Mouse (Mus musculus) heart, postnatal 4 days (tissue): Measurements from ENCODE around the gene Rpl41. TPM values are rescaled to one million over a fixed set of nuclear protein-coding genes. Genes with fewer than 3 reads are reported as not detected.
"Not testable (repeated sequence)": the region's sequence is repeated elsewhere in the genome, so short reads cannot be mapped to it uniquely, and the experiment has no call there.

Source experiments
- DNase-seq: peaks from one replicate; pipeline ENCODE4 v3.0.0; 2021
- total RNA-seq, 2 experiments: library from RNA; stranded (reverse); gene quantifications; 2 replicates each; pipeline ENCODE4 v1.2.3; 2021

Gene Rpl41
- total RNA-seq, 2 experiments from 2014 or later: 2,410 to 2,531 TPM

DNA sequence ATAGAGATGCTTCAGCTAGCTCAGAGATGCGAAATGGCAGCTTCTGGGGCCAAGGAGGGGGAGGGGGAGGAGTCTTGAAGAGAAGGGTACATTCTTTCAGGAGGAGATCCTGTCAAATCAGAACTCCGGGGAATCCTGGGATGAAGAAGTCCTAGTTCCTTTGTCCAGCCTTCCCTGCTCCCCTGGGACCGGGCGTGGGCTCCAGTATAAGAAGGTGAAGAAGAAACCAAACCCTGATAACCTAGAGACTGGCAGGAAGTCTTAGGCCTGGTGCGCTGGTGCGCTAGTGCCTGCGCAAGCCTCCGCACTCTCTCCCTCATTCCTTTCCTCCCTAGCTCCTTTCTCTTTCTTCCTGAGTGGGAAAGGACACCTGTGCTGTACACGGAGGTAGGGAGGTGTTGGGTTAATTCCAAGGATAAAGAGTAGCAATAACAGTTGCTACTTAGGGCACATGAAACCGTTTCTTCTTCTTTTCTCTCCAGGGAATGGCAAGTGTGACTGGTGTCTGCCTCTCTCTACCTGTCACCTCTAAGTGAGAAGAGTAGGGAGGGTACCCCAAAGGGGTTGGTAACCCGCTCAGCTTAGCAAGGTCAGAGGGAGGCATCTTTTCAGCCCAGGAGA lies 24.9 kb downstream of the Rpl41 start:
- no peak for DNase-seq

GRCm38 (mm10) chr10:128522351-128522750 lies 26.8 kb downstream of the Rpl41 start:
- DNase-seq: no peak

DNA sequence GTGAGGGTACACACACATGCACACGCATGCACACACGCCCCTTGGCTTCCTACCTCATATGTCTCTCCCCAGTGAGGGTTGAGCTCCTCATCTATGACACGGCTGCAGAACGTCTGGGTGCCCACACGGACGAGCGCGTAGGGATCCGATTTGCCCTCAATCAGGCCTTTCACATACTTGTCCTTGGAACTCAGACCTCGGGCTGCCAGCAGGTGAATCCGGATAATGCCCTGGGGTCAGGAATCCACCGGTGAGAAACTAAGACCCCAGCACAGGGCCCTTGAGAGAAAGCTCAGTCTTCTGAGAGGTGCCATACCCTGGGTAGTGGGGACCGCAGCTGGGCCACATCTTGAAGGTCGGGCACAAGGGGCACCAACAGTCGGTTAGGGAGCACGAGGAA lies 28.5 kb downstream of the Rpl41 start:
- no peak for DNase-seq

DNA sequence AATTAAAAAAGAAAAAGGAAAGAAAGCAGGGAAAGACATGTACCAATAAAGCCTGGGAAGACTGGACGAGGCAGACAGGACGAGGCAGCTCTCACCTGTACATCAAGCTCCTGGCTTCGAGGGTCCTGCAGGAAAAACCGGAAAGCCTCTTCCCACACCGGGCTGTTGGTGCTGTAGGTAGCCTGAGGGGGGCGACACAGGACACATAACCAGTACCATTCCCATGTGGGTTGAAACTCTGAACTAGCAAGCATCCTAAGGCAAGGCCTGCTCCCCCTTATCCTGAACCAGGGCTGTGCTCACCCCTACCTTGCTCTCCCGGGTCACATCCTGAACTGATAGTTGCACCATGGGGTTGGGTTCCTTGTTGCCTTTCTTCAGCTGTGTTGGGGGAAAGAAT lies 30.3 kb downstream of the Rpl41 start:
- DNase-seq: peak; percentile 72

DNA sequence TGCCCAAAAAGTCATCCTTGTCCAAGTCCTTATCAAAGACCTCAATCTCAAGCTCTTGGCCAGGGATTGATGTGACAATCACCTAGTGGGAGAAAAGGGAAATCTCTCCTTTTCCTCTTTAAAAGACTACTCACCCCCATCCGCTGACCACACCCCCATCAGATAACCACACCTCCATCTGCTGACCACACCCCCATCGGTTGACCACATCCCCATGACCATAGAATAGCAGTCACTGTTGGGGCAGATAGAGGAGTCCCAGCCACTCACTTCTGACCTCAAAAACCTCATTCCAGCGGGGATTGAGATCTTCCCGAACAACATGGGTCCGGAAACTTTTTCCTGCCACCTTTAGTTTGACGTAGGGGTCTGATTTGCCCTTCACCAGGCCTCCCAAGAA lies 32.4 kb downstream of the Rpl41 start:
- no peak for DNase-seq

GRCm38 (mm10) chr10:128516029-128516428 lies 33.1 kb downstream of the Rpl41 start:
- DNase-seq: no peak

DNA sequence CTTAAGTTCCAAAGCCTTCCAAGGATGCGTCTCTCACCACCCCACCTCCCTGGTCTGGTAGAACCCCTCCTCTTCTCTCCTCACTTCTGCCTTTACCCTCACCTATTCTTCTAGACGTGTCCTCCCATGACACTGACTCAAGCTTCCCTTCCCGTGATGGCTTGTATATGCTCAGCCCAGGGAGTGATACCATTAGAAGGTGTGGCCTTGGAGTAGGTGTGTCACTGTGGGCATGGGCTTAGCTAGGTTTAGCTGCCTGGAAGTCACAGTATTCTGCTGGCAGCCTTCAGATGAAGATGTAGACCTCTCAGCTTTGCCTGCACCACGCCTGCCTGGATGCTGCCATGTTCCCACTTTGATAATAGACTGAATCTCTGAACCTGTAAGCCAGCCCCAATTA lies 34.1 kb downstream of the Rpl41 start:
- no peak for DNase-seq

GRCm38 (mm10) chr10:128511761-128512160 lies 37.3 kb downstream of the Rpl41 start:
- DNase-seq: no peak

DNA sequence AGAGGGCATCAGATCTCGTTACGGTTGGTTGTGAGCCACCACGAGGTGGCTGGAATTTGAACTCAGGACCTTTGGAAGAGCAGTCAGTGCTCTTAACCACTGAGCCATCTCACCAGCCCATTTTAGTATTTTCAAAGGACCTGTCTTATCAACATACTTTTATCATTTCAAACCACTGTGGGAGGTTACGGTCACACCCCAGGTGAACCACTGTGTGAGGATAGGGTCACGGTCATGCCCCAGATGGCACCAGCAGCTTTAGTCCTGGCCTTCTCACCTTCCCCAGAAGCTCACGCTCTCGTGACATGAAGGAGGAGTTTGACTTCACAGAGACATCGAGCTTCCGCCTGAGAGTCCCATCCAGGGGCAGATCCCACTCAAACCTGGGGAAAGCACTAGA lies 37.9 kb downstream of the Rpl41 start:
- DNase-seq: no peak

DNA sequence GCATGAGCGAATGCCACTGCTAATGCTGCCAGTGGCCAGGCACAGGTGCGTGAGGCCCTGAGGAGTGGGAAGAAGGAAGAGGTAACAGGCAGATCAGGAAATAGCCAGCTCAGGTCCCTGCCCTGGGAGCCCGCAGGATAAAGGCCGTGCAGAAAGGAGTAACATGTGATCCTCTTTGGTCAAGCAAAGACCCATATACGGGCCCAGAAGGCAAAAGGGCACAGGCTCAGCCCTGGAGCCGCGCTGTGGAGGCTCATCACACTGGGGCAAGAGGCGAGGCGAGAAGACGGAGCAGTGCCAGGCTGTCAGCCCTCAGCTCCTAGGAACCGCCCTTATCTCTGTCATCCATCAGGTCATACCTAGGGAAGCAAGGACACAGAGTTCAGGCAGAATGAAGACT lies 38.8 kb downstream of the Rpl41 start:
- no peak for DNase-seq

- no peak for DNase-seq
These were observed 39.3 kb downstream of the Rpl41 start for GRCm38 (mm10) chr10:128509831-128510230.

DNA sequence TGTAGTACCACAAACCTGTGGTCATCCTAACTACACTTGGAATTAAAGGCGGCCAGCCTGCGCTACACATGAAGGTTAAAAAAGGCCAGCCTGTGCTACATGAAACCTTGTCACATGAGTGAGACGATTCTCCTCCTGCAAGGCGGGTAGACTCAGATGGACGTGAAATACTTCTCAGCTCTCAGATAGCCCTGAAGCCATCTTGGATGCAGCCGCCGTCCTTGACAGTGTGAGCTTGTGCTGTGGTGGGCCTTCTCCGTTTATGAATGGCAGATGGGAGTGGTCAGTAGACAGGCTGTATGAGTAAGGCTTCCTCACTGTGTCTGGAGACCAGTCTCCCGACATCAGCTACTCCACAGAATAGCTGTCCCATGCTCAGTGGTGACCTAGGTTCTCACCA lies 39.9 kb downstream of the Rpl41 start:
- no peak for DNase-seq

GRCm38 (mm10) chr10:128508260-128508659 lies 40.8 kb downstream of the Rpl41 start:
- DNase-seq: no peak

GRCm38 (mm10) chr10:128505974-128506373 lies 43.1 kb downstream of the Rpl41 start:
- no peak for DNase-seq

DNA sequence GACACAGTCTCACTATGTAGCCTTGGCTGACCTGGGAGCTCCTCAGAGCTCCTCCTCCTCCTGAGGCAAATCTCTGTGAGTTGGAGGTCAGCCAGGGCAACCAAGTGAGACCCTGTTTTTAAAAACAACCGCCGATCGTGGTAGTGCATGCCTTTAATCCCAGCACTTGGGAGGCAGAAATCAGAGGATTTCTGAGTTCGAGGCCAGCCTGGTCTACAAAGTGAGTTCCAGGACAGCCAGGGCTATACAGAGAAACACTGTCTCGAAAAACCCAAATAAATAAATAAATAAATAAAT lies 43.8 kb downstream of the Rpl41 start:
- DNase-seq: not testable (repeated sequence)

DNA sequence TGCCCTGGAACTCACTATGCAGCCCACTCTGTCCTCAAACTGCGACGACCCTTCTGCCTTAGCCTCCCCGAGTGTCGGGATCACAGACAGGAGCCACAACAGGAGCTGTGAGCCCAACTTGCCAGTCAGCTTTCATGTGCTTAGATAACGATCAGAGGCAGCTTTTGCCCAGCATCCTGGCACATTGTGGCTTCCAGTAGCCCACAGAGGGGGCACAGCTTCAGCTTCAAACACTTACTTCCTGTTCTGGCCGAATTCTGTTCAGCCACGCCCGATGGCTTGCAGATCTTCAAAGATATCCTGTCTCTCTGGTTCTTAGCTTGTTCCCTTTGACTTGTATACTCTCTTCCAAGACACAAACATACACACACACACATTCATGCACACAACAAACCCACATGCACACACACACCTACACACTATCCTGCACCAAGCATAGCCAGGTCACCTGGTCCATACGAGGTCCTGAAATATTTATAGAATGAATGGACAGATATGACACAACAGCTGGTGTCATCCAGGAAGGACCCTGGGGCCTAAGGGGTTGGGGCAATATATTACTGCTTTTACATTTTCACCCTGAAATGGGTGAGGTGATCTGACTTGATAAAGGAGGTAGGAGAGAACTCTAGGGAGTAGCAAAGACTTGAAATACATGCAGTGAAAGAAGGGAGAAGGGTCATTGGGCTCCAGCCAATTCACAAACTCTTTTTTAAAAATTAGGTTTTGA lies 44.3 kb downstream of the Rpl41 start:
- no peak for DNase-seq

DNA sequence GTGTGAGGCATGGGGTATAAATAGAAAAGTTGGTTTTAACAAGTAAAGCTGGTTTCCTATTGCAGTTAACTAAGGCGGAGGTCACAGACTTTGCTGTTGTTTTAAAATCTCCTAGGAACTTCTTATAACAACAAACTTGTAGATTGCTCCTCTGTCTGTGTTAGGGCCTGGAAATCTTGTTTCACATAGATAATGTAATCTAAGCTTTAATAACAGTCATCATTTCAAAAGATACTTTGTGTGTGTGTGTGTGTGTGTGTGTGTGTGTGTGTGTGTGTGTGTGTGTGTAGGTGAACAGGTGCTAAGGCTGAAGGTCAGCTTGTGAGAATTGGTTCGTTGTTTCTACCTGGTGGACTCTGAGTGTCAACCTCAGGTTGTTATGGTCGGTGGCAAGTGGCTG lies 45.1 kb downstream of the Rpl41 start:
- no peak for DNase-seq

- DNase-seq: no peak
These were observed 45.6 kb downstream of the Rpl41 start for GRCm38 (mm10) chr10:128503532-128503931.

DNA sequence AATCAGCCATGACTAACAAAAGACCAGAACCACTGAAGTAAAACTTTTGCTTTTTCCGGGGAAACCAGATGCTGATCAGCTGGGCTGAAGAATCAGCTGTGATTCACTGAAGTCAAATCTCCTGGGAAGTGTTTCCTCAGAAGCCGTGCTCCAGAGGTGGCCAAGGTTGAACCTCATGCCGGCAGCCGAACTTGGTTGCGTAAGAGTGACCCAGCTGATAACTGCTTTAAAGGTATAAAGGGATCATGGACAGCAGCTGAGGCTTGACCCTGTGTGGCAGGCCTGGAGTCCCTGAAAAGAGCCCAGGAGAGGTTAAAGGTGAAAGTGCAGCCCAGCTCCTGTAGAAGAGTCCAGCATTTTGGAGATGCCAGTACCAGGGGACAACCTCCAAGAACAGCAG lies 46.8 kb downstream of the Rpl41 start:
- no peak for DNase-seq

DNA sequence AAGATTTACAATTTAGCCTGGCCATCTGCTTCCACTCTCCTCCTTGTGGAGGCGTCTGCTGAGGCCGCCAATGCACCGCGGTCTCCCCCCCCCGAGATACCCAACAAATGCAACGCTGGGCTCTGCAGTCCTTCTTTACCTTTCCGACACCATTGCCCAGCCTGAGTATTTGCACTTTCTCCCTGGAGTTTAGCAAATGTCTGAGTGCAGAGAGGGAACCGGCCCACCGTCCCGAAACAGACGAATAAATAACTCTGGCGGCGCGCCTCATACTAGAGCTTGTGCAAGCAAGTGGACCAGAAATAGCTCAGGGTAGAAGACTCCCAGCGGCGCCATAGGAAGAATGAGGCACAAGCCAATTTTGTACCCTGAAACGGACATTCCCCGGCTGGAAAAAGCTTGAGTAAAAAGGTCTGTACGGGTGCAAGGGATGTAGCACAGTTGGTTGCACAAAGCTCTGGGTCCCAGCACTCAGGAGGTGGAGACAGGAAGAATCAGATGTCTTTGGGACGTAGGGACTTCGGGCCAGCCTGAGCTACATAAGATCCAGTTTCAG lies 49.9 kb downstream of the Rpl41 start:
- DNase-seq: peak; percentile 73

GRCm38 (mm10) chr10:128498590-128498989 lies 50.5 kb downstream of the Rpl41 start, which contains the start of gene Myl6b:
Myl6b (minus strand) TSS chr10:128498685.
- peak; percentile 96 for DNase-seq
